Mouse (Mus musculus): ENCODE results near the gene Sbno2.

Gene Sbno2

DNA sequence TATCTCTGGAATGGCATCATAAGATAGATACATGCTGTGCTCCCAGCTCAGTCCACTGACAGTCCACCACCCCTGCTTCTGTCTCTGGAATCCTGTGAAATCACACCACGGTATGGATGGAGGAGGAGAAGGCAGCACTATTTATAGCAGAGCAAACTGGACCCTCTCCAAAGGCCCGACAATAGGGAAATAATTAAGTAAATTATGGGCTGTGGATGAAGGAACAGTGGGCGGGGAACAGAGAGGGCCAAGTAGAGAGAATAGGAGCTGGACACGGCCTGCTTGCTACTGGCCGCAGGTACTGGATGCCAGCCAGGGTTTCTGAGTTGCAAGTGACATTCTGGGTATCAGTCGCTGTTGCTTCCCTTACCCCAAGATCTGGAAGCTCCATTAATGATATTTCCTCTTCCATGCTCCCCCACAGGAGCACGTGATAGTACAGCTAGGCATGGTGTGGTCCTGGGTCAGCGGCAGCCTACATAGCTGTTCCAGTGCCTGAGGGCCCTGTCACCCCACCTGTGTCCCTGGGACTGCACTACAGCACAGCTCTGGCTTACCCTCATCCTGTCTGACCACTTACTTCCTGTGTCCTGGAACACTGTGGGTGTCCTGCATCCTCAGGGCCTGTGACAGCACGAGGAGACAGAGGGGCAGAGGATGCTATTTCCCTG, 20.4 kb downstream of the Sbno2 start:
- peak; percentile 87 for DNase-seq

DNA sequence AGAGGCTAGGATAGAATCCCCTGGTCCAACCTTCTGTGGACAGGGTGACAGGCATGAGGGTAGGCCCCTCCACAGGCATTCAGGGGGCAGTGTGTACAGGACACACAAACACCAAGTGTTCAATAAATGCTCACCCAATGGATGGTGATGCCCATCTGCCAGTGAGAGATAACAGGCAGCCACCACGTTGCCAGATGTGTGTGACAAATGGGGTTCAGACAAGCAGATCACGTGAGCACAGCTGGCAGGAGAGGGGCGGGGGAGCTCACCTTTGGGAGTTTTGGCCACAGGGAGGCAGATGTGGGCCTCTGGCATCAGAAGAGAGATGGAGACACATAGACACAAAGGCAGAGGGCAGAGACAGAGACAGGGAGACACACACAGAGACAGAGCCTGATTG, 24.3 kb downstream of the Sbno2 start:
- DNase-seq: no peak

- no peak for DNase-seq
These were observed 24.8 kb downstream of the Sbno2 start for GRCm38 (mm10) chr10:80080396-80081070.

GRCm38 (mm10) chr10:80078366-80078765, 27.0 kb downstream of the Sbno2 start:
- no peak for DNase-seq

GRCm38 (mm10) chr10:80077312-80077711, 28.1 kb downstream of the Sbno2 start:
- DNase-seq: no peak

GRCm38 (mm10) chr10:80076386-80076785, 29.0 kb downstream of the Sbno2 start:
- no peak for DNase-seq

DNA sequence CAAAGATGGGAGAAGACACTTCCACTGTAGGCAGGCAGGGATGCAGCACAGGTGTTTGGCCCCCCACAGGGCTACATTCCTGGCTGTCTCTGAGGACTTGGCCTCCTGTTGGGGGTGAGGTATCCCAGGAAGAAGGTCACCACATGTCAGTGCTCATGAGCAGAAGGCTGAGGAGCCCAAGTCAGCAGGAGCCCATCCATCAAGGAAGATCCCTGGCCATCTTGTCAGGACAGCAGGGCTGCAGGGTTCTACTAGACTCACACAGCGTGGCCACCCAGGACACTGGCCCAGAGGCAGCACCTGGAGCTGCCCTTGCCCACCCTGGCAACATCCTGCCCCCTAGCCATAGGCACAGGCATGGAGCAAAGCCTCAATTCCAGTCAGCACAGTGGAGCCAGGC, 29.4 kb downstream of the Sbno2 start:
- DNase-seq: no peak

DNA sequence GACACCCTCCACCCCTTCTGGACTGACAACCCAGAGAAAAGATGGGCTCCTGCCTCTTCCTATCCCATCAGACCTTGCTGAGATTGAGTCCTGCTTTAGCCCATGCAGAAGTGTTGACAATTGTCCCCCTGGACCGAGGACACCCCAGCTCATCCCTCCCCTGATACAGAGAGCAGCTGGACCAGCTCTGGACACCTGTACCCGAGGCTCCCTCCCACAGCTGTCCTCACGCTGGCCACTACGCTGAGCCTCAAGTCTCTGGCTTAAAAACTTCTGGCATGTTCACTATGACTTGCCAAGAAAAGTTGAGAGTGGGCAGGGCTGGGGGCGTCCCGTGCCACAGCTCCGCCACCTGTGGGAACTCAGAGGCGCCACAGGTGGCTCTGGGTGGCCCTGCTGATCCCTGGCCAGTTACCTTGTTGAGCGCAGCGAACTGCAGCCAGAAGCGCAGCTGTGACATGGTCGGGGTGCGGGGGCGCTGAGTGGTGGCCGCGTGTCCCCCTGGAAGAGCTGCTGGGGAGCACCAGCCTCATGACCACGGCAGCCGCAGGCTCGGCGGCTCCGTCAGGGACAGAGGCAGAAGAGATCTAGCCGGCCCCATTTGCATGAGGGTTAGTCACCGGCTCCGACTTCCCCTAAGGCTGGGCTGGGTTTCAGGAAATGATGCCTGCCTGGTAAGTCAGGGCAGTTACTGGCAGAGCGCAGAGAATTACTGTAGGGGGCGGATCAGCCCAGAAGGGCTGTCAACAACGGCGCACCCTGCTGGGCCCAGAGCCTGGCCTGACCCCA, 30.4 kb downstream of the Sbno2 start:
- DNase-seq: peak; percentile 91

- no peak for DNase-seq
These were observed 32.5 kb downstream of the Sbno2 start for GRCm38 (mm10) chr10:80072623-80073489.

DNA sequence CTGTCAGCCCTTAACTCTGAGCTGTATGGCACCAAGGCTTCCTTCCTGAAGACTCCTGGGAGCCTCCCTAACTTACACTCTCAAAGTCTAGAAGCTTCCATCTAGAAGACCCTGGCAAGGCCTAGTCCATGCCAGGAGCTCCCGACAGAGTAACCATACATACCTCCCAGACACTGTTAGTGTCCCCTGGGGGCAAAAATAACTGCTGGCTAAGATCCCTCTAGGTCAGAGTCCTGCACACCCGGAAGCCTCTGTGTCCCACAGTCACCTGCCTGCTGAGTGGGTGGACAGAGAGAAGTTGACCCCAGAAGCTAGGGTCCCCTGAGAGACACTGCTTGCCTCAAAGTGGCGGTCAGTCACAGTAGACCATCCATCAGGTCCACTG, 33.9 kb downstream of the Sbno2 start:
- DNase-seq: no peak

DNA sequence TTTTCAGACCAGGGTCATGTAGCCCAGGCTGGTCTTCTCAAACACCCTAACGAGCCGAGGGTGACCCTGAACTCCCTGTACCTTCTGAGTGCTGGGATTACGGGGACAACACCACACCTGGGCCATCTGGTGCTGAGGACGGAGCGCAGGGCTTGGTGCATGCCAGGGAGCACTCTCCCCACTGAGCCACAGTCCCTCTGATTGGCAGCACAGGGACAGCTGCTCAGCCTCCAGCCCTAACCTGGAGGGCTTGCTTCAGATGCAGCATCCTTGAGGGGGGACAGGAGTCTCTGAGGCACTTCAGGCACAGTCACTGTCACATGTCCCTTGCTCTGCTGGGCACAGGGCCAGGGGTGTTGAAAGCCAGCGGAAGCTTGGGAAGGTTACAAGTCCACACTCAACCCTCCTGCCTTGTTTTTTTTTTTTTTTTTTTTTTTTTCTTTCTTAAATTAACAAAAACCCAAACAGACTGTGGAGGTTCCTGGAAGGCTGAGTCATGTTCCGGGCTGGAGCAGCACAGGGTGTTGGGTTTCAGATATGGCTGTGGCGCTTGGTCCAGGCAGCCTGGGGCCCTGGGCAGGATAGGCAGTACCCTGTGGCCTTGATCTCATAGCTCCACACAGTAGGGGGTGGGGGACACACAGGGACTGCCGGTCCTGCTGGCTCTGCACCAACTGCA, 34.4 kb downstream of the Sbno2 start:
- DNase-seq: peak; percentile 93

- DNase-seq: no peak
These were observed 35.4 kb downstream of the Sbno2 start for GRCm38 (mm10) chr10:80069948-80070450.

DNA sequence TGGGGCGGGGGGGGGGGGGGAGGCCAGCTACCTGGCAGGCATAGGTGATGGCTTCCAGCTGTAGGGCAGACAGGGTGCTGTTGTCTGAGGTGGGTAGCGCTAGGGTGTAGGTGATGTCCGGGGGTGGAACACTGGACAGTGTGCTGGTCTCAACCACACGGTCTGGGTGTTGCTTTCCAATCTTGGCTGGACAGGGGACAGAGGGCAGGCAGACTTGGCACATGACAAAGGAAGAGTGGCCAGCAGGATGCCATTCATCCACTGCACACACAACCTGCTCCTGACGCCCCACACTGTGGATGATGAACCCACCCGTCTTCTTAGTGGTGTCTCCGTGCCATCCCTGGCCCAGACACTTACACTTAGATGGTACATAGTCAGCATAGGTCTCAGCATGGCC, 36.1 kb downstream of the Sbno2 start:
- DNase-seq: no peak

GRCm38 (mm10) chr10:80063877-80064650, 41.3 kb downstream of the Sbno2 start:
- DNase-seq: no peak

- DNase-seq: no peak
These were observed 42.3 kb downstream of the Sbno2 start for GRCm38 (mm10) chr10:80063104-80063503.

DNA sequence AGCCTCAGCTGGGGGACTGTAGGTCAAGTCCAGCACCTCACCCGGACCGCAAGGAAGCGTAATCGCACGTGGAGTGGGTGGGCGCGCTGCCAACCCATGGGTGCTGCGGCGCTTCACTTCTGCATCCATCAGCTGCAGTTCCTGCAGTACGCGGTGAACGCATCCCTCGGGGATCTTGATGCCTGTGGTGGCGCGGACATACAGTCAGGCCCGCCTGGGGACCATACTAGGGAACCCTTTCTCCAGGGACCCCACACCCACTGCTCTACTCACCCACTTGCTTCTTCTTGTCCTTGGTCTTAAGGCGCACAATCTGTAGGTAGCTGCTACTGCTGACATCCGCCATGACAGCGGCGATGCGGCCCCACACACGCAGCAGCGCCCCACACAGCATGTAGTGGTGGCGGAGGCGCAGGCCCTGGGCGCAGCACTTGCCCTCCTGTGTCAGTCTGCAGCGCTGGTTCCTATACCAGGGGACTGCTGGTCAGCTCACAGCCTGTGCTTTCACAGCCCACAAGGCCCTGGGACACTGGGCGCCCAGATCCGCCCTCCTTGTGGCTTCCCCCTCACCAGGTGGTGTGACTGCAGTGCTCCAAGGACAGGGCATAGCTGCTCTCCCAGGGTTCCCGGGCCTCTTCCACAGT, 47.6 kb downstream of the Sbno2 start:
- DNase-seq: no peak

GRCm38 (mm10) chr10:80056976-80057682, 48.2 kb downstream of the Sbno2 start:
- no peak for DNase-seq

GRCm38 (mm10) chr10:80056506-80056905, 48.9 kb downstream of the Sbno2 start:
- DNase-seq: no peak

GRCm38 (mm10) chr10:80055891-80056290, 49.5 kb downstream of the Sbno2 start:
- no peak for DNase-seq

DNA sequence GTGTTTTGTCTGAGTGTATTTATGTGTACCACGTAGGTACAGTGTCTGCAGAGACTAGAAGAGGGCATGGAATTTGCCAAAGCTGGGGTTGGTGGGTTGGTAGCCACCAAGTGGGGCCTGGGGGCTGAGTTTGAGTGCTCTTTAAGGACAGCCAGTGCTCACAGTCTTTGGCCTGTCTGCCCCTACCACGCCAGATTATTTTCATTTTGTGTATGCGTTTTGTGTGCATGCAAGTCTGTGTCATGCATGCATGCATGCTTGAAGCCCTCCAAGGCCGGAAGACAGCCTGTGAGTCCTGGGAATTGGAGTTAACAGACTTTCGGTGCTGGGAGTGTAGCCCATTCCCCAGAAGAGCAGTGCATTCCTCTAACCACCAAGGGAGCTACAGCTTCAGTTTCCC, 50.0 kb downstream of the Sbno2 start:
- no peak for DNase-seq
